Mouse (Mus musculus) cerebellum, adult 2 months (tissue): ENCODE measurements around the gene Gprc5c. TPM values are rescaled to one million over a fixed set of nuclear protein-coding genes. Genes with fewer than 3 reads are reported as not detected.
A peak's percentile ranks its signal among the peaks of the same experiment; 100 is the strongest.

Experiments used
- DNase-seq, 2 experiments: peaks; one replicate each; pipeline ENCODE4 v3.0.0; 2021
- H3K27ac ChIP-seq: fragments of 200-500 bp; 2 replicates; pipeline ENCODE4 v1.5.1; 2012; ENCODE audit warnings: low read length, control low read depth, inconsistent platforms; ENCODE audit not compliant: insufficient read depth
- H3K27me3 ChIP-seq: fragments of 200-500 bp; 2 replicates; pipeline ENCODE4 v1.6.1; 2012; ENCODE audit warnings: inconsistent platforms, mild to moderate bottlenecking, low read length, moderate library complexity; ENCODE audit not compliant: control insufficient read depth, insufficient read depth
- H3K4me1 ChIP-seq: fragments of 200-500 bp; 2 replicates; pipeline ENCODE4 v1.6.1; 2011; ENCODE audit warnings: low read length; ENCODE audit not compliant: control insufficient read depth, insufficient read depth
- H3K4me3 ChIP-seq: fragments of 200-500 bp; replicated peaks from 2 replicates; pipeline ENCODE3; 2011; ENCODE audit warnings: mild to moderate bottlenecking, low read depth, low read length, control low read depth; ENCODE audit not compliant: insufficient read depth
- CTCF ChIP-seq: fragments of 200-500 bp; IDR thresholded peaks from 2 replicates; pipeline ENCODE4 v1.5.1; 2011; ENCODE audit warnings: low read depth, mild to moderate bottlenecking, control low read depth, low read length, moderate library complexity, borderline replicate concordance; ENCODE audit not compliant: insufficient read depth
- POLR2A ChIP-seq: fragments of 200-500 bp; IDR thresholded peaks from 2 replicates; pipeline ENCODE4 v1.6.1; 2011; ENCODE audit warnings: low read length, control low read depth, borderline replicate concordance; ENCODE audit not compliant: insufficient read depth
- WGBS: fragments of 180-500 bp; shearing (Covaris S2); methylation state at CpG from one replicate; pipeline ENCODE4 v1.1.7; 2018; 5-methylcytosine and 5-hydroxymethylcytosine counted together
- polyA plus RNA-seq: library from polyadenylated mRNA; depleted of rRNA; stranded (reverse); fragments of >200 nt; gene quantifications from 2 replicates; pipeline ENCODE4 v1.2.3, GENCODE M21; 2012

Gene Gprc5c
- polyA plus RNA-seq, 1 experiment, result 62.9 TPM

DNA sequence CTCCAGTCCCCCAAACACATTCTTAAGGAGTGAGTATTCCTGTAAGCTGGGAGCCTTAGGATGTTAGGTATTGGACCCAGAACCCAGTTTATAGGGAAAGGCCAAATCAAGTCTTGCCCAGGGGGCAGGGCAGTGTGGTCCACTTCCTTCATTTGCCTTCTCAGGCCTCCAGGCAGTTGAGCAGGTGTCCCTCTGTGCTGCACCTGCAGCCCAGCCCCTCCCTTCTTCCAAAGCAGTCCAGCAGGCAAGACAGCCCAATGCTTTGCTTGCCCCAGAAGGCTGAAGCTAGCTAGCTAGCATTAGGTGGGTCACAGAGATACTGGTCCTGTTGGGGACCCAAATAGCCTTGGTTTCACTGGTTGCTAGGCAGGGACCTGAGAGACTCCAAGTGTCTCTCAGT lies 29.2 kb downstream of the Gprc5c start:
- TF ChIP-seq CTCF, result no peak
- no peak for TF ChIP-seq POLR2A
- H3K27me3 ChIP-seq, result no peaks in the 10 kb centered on the region
- no peak overlapping the region for H3K27ac ChIP-seq
- no peak for DNase-seq
- H3K4me3 ChIP-seq, result no peak overlapping the region
- H3K4me1 ChIP-seq, result peaks cover 23% of the 10 kb centered on the region

GRCm38 (mm10) chr11:114880589-114880988 lies 29.6 kb downstream of the Gprc5c start:
- H3K4me3 ChIP-seq, result no peak overlapping the region
- no peaks in the 10 kb centered on the region for H3K27me3 ChIP-seq
- peak in 1 of 2 experiments; percentile 33 for DNase-seq
- no peak overlapping the region for H3K27ac ChIP-seq
- TF ChIP-seq CTCF (peak; percentile 64), POLR2A (no peak)
- H3K4me1 ChIP-seq, result peaks cover 20% of the 10 kb centered on the region
- WGBS, result 14% methylated on average over 1 of the region's 1 CpGs

DNA sequence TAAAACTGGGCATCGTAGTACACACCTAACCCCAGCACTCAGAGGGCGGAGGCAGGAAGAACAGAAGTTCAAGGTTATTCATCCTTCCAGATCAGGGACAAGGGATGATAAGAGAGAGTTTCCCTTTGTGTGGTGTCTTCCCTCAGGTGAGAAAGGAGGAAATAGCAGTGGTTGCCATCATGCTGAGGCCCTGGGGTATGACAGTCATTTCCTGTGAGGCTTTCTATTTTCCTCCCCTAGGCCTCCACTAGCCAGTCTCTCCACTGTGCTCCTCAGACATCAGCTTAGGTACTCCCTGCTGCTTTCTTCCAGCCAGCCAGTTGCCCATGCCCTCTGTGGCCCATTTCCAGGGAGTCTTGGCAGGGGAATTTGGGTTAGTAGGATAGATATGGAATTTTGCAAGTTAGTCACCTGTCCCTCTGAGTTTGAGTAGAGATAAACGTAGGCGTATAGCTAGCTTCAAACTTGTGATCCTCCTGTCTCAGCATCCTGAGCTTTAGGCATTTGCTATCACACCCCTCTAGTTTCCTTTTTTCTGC lies 32.4 kb downstream of the Gprc5c start:
- Histone ChIP-seq H3K4me1 (peaks cover 16% of the 10 kb centered on the region), H3K27me3 (no peaks in the 10 kb centered on the region), H3K27ac (no peak overlapping the region), H3K4me3 (no peak overlapping the region)
- 80% methylated on average over 4 of the region's 4 CpGs for WGBS
- DNase-seq, result peak; percentile 59 to 69
- no peak for TF ChIP-seq CTCF

DNA sequence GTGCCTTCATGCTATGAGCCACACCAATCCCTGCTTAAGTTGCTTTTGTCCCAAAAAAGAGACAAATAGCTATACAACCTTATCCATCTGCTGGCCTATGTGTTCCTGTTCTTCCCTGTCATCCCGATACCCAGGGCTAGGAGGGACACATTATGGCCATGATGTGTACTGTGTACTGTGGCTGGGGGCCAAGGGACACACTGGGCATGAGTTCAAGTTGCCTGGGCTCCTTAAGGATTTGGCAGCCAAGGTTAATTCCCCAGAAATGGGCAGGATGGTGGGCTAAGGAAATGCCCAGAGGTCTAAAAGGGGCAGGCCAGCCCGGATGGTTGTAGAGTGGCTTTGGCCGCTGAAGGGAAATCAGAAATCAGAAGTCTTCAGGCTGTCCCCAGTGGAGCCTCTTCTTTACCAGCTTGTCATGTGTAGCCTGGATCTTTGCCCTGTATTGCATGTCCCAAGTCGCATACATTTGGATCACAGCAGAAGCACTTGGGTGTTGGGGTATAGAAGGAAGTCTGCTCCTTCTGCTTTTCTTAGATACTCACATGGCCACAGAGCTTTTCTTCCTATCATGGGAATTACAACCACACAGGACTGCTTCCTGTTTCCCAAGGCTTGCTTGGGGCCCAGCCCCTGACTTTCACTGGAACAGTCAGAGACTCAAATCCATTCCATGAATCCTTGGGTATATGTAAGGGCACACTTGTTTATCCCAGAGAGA lies 33.6 kb downstream of the Gprc5c start:
- peak; percentile 72 to 75 for DNase-seq
- 21% methylated on average over 4 of the region's 4 CpGs for WGBS
- no peak overlapping the region for H3K4me3 ChIP-seq
- no peak for TF ChIP-seq POLR2A
- no peak for TF ChIP-seq CTCF
- peaks cover 16% of the 10 kb centered on the region for H3K4me1 ChIP-seq
- no peaks in the 10 kb centered on the region for H3K27me3 ChIP-seq
- H3K27ac ChIP-seq, result no peak overlapping the region

- Histone ChIP-seq H3K27me3 (no peaks in the 10 kb centered on the region), H3K27ac (no peak within 1 kb of the TSS), H3K4me1 (no peaks in the 10 kb centered on the region), H3K4me3 (no peak within 1 kb of the TSS)
- no peak for DNase-seq
- 51% methylated on average over 18 of the region's 18 CpGs for WGBS
- TF ChIP-seq CTCF, result no peak
- TF ChIP-seq POLR2A, result no peak
These were observed 39.1 kb downstream of the Gprc5c start, which contains the start of gene Cd300a for GRCm38 (mm10) chr11:114889991-114890518. Cd300a (plus strand) TSS chr11:114890041.

DNA sequence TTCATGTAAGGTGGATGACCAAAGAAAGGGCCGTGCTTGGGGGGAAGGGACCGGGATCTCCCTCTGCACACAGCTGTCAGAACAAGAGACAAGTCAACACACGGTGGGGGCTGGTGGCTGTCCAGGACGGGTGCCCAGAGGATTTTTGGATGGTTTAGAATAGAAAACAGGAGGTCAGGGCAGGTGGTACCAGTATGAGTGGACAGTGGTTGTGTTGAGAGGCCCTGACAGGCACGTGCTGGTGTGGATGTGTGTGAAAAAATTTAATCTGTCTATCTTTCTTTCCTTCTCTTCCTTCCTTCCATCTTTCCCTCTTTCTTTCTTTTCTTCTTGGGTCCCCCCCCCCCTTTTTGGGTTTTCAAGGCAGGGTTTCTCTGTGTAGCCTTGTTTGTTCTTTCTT lies 39.6 kb downstream of the Gprc5c start:
- TF ChIP-seq POLR2A, result no peak
- no peak for TF ChIP-seq CTCF
- Histone ChIP-seq H3K27ac (no peak overlapping the region), H3K4me1 (no peaks in the 10 kb centered on the region), H3K4me3 (no peak overlapping the region), H3K27me3 (no peaks in the 10 kb centered on the region)
- DNase-seq, result no peak
- WGBS, result 42% methylated on average over 5 of the region's 5 CpGs

GRCm38 (mm10) chr11:114896085-114896484 lies 45.1 kb downstream of the Gprc5c start:
- 85% methylated on average over 3 of the region's 3 CpGs for WGBS
- Histone ChIP-seq H3K4me3 (no peak overlapping the region), H3K27ac (no peak overlapping the region), H3K4me1 (no peaks in the 10 kb centered on the region), H3K27me3 (no peaks in the 10 kb centered on the region)
- TF ChIP-seq POLR2A (no peak), CTCF (no peak)
- no peak for DNase-seq

- no peak for DNase-seq
- 39% methylated on average over 1 of the region's 1 CpGs for WGBS
- Histone ChIP-seq H3K4me1 (no peaks in the 10 kb centered on the region), H3K27ac (no peak overlapping the region), H3K27me3 (no peaks in the 10 kb centered on the region), H3K4me3 (no peak overlapping the region)
- TF ChIP-seq POLR2A, result no peak
- TF ChIP-seq CTCF, result no peak
These were observed 47.1 kb downstream of the Gprc5c start for GRCm38 (mm10) chr11:114898026-114898425.
